Mouse (Mus musculus) limb, embryonic 13.5 days (tissue): Measurements from ENCODE around the gene Asb8. TPM values are rescaled to one million over a fixed set of nuclear protein-coding genes. Genes with fewer than 3 reads are reported as not detected.

Experiments used
- ATAC-seq: fragments of 200-750 bp; cut with Nextera tagmentation; 2 replicates; pipeline ENCODE4 v1.8.0; 2017; ENCODE audit warnings: low read depth, moderate number of reproducible peaks, moderate TSS enrichment; ENCODE audit not compliant: low FRiP score
- H3K27ac ChIP-seq: fragments of 300-500 bp; sonication (generic); 2 replicates; pipeline ENCODE4 v1.5.1; 2015; ENCODE audit warnings: inconsistent platforms, mild to moderate bottlenecking, moderate library complexity
- H3K27me3 ChIP-seq: fragments of 300-500 bp; sonication (generic); 2 replicates; pipeline ENCODE4 v1.6.1; 2015; ENCODE audit warnings: mild to moderate bottlenecking, inconsistent platforms
- H3K36me3 ChIP-seq: fragments of 300-500 bp; sonication (generic); 2 replicates; pipeline ENCODE4 v1.6.1; 2015; ENCODE audit warnings: inconsistent platforms, mild to moderate bottlenecking, moderate library complexity
- H3K4me1 ChIP-seq: fragments of 300-500 bp; sonication (generic); 2 replicates; pipeline ENCODE4 v1.6.1; 2015; ENCODE audit warnings: inconsistent platforms
- H3K4me2 ChIP-seq: fragments of 300-500 bp; sonication (generic); replicated peaks from 2 replicates; pipeline ENCODE4 v1.6.1; 2015; ENCODE audit warnings: inconsistent platforms, mild to moderate bottlenecking, moderate library complexity
- H3K4me3 ChIP-seq: fragments of 300-500 bp; sonication (generic); 2 replicates; pipeline ENCODE4 v1.5.1; 2015; ENCODE audit warnings: moderate library complexity, mild to moderate bottlenecking, inconsistent platforms
- H3K9ac ChIP-seq: fragments of 300-500 bp; sonication (generic); 2 replicates; pipeline ENCODE4 v1.6.1; 2015; ENCODE audit warnings: mild to moderate bottlenecking, inconsistent platforms
- H3K9me3 ChIP-seq: fragments of 300-500 bp; sonication (generic); 2 replicates; pipeline ENCODE4 v1.6.1; 2016; ENCODE audit warnings: inconsistent platforms
- WGBS: fragments of 180-500 bp; shearing (Covaris S2); methylation state at CpG from one replicate; pipeline ENCODE4 v1.1.7; 2015; 5-methylcytosine and 5-hydroxymethylcytosine counted together
- polyA plus RNA-seq: library from polyadenylated mRNA; unstranded; fragments of >200 nt; fragmentation: Nextera tagmentation; extraction: Ambion mirVana; gene quantifications from 2 replicates; pipeline ENCODE4 v1.2.1, GENCODE M21; 2015

Gene Asb8
- polyA plus RNA-seq, 1 experiment from 2014 or later: 51.0 TPM

GRCm38 (mm10) chr15:98153625-98154024 lies 11.8 kb downstream of the Asb8 start:
- H3K27ac ChIP-seq: no peak overlapping the region
- no peak for ATAC-seq
- H3K36me3 ChIP-seq: no peaks in the 10 kb centered on the region
- WGBS: 34% methylated on average over 3 of the region's 3 CpGs
- no peaks in the 10 kb centered on the region for H3K4me1 ChIP-seq
- H3K9ac ChIP-seq: no peak overlapping the region
- no peak overlapping the region for H3K4me2 ChIP-seq
- H3K9me3 ChIP-seq: no peaks in the 10 kb centered on the region
- H3K4me3 ChIP-seq: no peak overlapping the region
- H3K27me3 ChIP-seq: no peaks in the 10 kb centered on the region

DNA sequence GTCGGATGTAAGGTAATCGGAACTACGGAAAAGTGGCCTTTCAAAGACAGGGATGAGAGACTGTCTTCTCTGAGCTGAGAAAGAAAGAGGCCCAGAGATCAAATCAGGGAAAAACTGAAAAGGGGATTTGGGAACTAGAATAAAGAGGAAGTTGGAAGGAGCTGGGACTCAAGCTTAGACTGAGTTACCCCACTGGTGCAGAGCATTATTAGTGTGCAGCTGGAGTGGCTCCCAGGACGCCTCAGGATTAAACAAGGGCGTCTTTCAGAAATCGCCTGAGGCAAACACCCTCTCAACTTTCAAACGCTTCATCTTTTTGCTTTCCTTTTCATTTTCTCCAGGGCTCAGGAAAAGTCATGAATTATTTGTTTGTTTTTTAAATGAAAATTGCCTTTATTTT lies 12.5 kb downstream of the Asb8 start:
- Histone ChIP-seq H3K27me3 (no peaks in the 10 kb centered on the region), H3K27ac (peak overlapping the region; percentile 16; the same call in 1 of the 2 replicates), H3K4me2 (no peak overlapping the region), H3K9ac (no peak overlapping the region), H3K9me3 (no peaks in the 10 kb centered on the region), H3K36me3 (no peaks in the 10 kb centered on the region), H3K4me1 (no peaks in the 10 kb centered on the region), H3K4me3 (no peak overlapping the region)
- 57% methylated on average over 7 of the region's 7 CpGs for WGBS
- ATAC-seq: no peak

- Histone ChIP-seq H3K27ac (no peak overlapping the region), H3K9me3 (no peaks in the 10 kb centered on the region), H3K4me3 (no peak overlapping the region), H3K9ac (no peak overlapping the region), H3K4me1 (peaks cover 10% of the 10 kb centered on the region), H3K27me3 (no peaks in the 10 kb centered on the region), H3K4me2 (no peak overlapping the region), H3K36me3 (no peaks in the 10 kb centered on the region)
- 63% methylated on average over 10 of the region's 10 CpGs for WGBS
- no peak for ATAC-seq
Measured at GRCm38 (mm10) chr15:98149166-98149602, 16.2 kb downstream of the Asb8 start.

GRCm38 (mm10) chr15:98148356-98148755 lies 17.1 kb downstream of the Asb8 start:
- Histone ChIP-seq H3K36me3 (no peaks in the 10 kb centered on the region), H3K4me3 (no peak overlapping the region), H3K9me3 (no peaks in the 10 kb centered on the region), H3K9ac (no peak overlapping the region), H3K27ac (no peak overlapping the region), H3K4me2 (no peak overlapping the region), H3K4me1 (peaks cover 10% of the 10 kb centered on the region), H3K27me3 (no peaks in the 10 kb centered on the region)
- WGBS: 70% methylated on average over 3 of the region's 3 CpGs
- ATAC-seq: no peak

DNA sequence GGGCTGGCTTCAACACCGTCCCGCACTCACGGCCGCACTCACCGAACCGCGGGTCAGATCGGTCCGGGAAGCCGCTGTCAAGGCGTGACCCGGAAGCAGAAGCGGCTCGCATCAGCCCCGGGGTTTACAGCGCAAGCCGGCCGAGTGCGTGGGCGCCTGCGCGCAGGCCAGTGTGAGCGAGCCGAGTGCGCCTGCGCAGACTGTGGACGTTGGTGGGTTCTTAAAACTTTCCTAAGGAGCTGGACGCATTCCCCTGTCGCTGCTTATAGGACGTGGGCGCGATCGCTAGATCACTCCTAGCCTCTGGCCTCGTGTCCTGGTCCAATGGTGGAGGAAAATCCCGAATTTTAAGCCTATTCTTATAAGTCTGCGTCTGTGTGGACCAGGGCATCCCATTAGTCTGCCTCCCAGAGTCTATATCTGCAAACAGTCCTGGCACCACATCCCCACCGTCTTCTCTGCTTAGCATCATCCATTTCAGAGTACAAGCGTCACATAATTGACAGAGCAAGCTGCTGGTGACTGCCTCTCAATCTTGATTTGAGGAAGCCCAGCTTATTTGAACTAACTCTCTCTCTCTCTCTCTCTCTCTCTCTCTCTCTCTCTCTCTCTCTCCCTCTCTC lies 19.8 kb downstream of the Asb8 start:
- peak; percentile 96 for ATAC-seq
- peak overlapping the region; percentile 87 for H3K4me2 ChIP-seq
- no peaks in the 10 kb centered on the region for H3K27me3 ChIP-seq
- no peaks in the 10 kb centered on the region for H3K9me3 ChIP-seq
- peaks cover 10% of the 10 kb centered on the region for H3K4me1 ChIP-seq
- WGBS: 2% methylated on average over 38 of the region's 38 CpGs
- peak overlapping the region; percentile 99 for H3K4me3 ChIP-seq
- H3K27ac ChIP-seq: peak overlapping the region; percentile 65
- peak overlapping the region; percentile 96 for H3K9ac ChIP-seq
- H3K36me3 ChIP-seq: peaks cover 13% of the 10 kb centered on the region

GRCm38 (mm10) chr15:98144861-98145507 lies 20.4 kb downstream of the Asb8 start:
- H3K36me3 ChIP-seq: peaks cover 18% of the 10 kb centered on the region
- H3K4me1 ChIP-seq: peaks cover 10% of the 10 kb centered on the region
- H3K9ac ChIP-seq: peak overlapping the region; percentile 96
- ATAC-seq: peak; percentile 54
- no peaks in the 10 kb centered on the region for H3K27me3 ChIP-seq
- 0 out of 2 replicates have a peak overlapping the region, but pooled peaks have one; percentile 39 for H3K27ac ChIP-seq
- WGBS: under 1% methylated on average over 36 of the region's 36 CpGs
- H3K4me3 ChIP-seq: peak overlapping the region; percentile 99
- H3K9me3 ChIP-seq: no peaks in the 10 kb centered on the region
- H3K4me2 ChIP-seq: peak overlapping the region; percentile 87

DNA sequence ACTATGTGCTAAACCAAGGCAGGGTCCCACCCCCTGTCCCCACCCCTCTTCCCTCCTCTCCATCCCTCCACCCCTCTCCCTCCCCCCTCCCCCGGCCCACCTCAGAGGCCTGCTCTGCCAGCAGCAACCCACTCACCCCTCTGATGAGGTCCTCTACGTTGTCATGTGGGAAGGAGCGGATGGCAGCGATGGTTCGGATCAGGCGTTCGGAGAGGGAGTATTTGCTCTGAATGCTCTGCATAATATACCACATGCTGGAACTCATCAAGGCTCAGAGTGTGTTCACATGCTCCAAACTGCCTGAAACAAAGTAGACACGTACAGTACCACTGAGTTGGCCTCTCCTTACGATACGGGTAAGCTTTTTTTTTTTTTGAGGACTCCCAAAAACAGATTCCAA lies 22.9 kb downstream of the Asb8 start:
- no peak overlapping the region for H3K4me3 ChIP-seq
- 83% methylated on average over 10 of the region's 10 CpGs for WGBS
- peaks cover 41% of the 10 kb centered on the region for H3K36me3 ChIP-seq
- peaks cover 10% of the 10 kb centered on the region for H3K4me1 ChIP-seq
- no peaks in the 10 kb centered on the region for H3K9me3 ChIP-seq
- no peak overlapping the region for H3K4me2 ChIP-seq
- H3K27ac ChIP-seq: no peak overlapping the region
- ATAC-seq: no peak
- no peaks in the 10 kb centered on the region for H3K27me3 ChIP-seq
- no peak overlapping the region for H3K9ac ChIP-seq

DNA sequence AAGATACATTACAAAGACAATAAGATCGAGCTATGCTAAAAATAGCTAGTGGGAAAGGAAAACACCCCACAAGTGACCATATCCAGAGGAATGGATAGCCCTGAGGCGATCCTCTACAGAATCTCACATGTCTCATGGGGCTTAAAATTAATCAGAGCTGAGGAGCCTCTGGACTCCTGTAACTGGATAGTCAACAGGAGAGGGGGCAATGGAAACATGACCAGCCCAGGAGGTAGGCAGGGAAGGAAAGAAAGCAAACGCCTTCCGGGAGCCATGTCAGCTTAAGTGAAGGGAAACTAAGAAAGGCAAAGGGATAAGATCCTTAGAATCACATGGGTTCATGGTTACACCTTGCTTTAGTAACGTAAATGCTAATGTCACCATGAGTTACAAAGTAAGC lies 24.6 kb downstream of the Asb8 start:
- H3K27ac ChIP-seq: no peak overlapping the region
- 88% methylated on average over 5 of the region's 5 CpGs for WGBS
- H3K4me1 ChIP-seq: peaks cover 9% of the 10 kb centered on the region
- H3K9ac ChIP-seq: no peak overlapping the region
- no peaks in the 10 kb centered on the region for H3K9me3 ChIP-seq
- H3K27me3 ChIP-seq: no peaks in the 10 kb centered on the region
- no peak for ATAC-seq
- H3K4me3 ChIP-seq: no peak overlapping the region
- no peak overlapping the region for H3K4me2 ChIP-seq
- H3K36me3 ChIP-seq: peaks cover 57% of the 10 kb centered on the region

- Histone ChIP-seq H3K27ac (no peak overlapping the region), H3K27me3 (no peaks in the 10 kb centered on the region), H3K36me3 (peaks cover 68% of the 10 kb centered on the region), H3K4me3 (no peak overlapping the region), H3K9me3 (no peaks in the 10 kb centered on the region), H3K4me1 (peaks cover 6% of the 10 kb centered on the region), H3K9ac (no peak overlapping the region), H3K4me2 (no peak overlapping the region)
- WGBS: 57% methylated on average over 7 of the region's 7 CpGs
- no peak for ATAC-seq
Measured at GRCm38 (mm10) chr15:98139763-98140162, 25.7 kb downstream of the Asb8 start.

DNA sequence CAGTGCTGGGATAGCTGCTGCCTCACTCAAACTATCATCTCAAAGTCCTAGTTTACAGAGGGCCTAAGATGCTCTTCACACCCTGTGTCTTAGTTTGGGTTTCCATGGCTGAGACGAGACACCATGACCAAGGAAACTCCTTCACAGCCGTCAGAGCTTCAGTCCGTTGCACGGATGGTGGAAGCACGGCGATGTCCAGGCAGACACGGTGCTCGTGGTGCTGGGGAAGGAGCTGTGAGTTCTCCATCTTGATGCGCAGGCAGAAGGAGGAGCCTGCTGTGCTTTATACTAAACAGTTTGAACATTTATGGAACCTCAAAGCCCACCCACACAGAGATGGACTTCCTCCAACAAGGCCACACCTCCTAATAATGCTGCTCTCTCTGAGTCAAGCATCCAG lies 28.6 kb downstream of the Asb8 start:
- H3K4me3 ChIP-seq: no peak overlapping the region
- H3K36me3 ChIP-seq: peaks cover 94% of the 10 kb centered on the region
- no peak overlapping the region for H3K4me2 ChIP-seq
- WGBS: 93% methylated on average over 9 of the region's 9 CpGs
- ATAC-seq: no peak
- H3K4me1 ChIP-seq: no peaks in the 10 kb centered on the region
- no peak overlapping the region for H3K9ac ChIP-seq
- no peaks in the 10 kb centered on the region for H3K9me3 ChIP-seq
- H3K27ac ChIP-seq: no peak overlapping the region
- no peaks in the 10 kb centered on the region for H3K27me3 ChIP-seq

DNA sequence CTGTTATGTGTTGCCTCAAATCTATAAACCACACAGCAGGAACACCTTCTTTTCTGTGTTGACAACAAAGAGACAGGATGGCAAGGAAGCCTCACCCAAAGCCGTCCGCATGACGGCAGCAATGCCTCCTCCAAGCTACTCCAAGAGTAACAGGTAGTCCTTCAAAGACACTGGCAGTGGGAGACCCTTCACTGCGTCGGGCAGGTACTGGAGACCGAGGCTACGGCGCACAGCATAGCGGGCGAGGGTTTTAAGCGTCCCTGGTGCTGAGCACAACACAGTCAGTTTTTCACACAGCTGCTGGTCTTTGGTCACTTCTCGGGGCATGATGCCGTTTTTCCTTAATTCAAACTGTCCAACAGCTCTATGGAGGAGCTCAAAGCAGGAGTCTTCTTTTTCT lies 29.8 kb downstream of the Asb8 start:
- no peak overlapping the region for H3K9ac ChIP-seq
- H3K4me2 ChIP-seq: no peak overlapping the region
- H3K9me3 ChIP-seq: no peaks in the 10 kb centered on the region
- WGBS: 95% methylated on average over 13 of the region's 13 CpGs
- no peak overlapping the region for H3K4me3 ChIP-seq
- H3K27ac ChIP-seq: no peak overlapping the region
- H3K4me1 ChIP-seq: no peaks in the 10 kb centered on the region
- H3K27me3 ChIP-seq: no peaks in the 10 kb centered on the region
- peaks cover 96% of the 10 kb centered on the region for H3K36me3 ChIP-seq
- ATAC-seq: no peak

DNA sequence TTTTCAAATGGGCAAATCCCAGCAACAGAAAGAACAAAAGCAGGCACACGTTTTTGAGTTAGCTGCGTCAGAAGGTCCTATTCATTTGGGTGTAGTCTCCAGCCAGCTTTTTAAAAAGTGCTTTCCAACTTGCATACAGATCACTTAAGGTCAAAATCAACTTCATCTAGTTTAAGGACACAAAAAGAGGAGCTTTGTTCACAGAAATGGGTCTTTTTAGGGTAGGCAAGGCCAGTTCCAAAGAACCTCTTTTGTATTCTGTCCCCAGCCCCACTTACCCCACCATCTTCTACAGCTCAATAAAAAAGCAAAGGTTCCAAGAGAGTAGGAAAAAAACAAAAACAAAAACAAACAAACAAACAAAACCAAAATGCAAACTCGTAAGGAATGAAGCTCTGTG lies 30.8 kb downstream of the Asb8 start:
- Histone ChIP-seq H3K36me3 (peaks cover 97% of the 10 kb centered on the region), H3K27me3 (no peaks in the 10 kb centered on the region), H3K4me2 (no peak overlapping the region), H3K4me3 (no peak overlapping the region), H3K27ac (no peak overlapping the region), H3K9ac (no peak overlapping the region), H3K4me1 (no peaks in the 10 kb centered on the region), H3K9me3 (no peaks in the 10 kb centered on the region)
- WGBS: 85% methylated on average over 3 of the region's 3 CpGs
- ATAC-seq: no peak

- Histone ChIP-seq H3K4me1 (no peaks in the 10 kb centered on the region), H3K27me3 (no peaks in the 10 kb centered on the region), H3K9ac (no peak overlapping the region), H3K27ac (no peak overlapping the region), H3K36me3 (peaks cover 97% of the 10 kb centered on the region), H3K9me3 (no peaks in the 10 kb centered on the region), H3K4me3 (no peak overlapping the region), H3K4me2 (no peak overlapping the region)
- 89% methylated on average over 4 of the region's 4 CpGs for WGBS
- ATAC-seq: no peak
Measured at GRCm38 (mm10) chr15:98134034-98134433, 31.4 kb downstream of the Asb8 start.
